Mouse (Mus musculus) thymus, adult 2 months (tissue): ENCODE measurements around the gene Fam184a.

Experiments
- CTCF ChIP-seq: fragments of 200-500 bp; IDR thresholded peaks from 2 replicates; pipeline ENCODE4 v1.5.1; 2012; ENCODE audit warnings: mild to moderate bottlenecking, control low read depth, low read length, moderate library complexity, borderline replicate concordance; ENCODE audit not compliant: control insufficient read depth, poor library complexity, insufficient read depth; ENCODE audit errors: extremely low read depth
- POLR2A ChIP-seq: fragments of 200-500 bp; IDR thresholded peaks from 2 replicates; pipeline ENCODE4 v1.6.1; 2012; ENCODE audit warnings: mild to moderate bottlenecking, low read length, control low read depth, moderate library complexity; ENCODE audit not compliant: control insufficient read depth, poor library complexity, insufficient read depth; ENCODE audit errors: extremely low read depth

DNA sequence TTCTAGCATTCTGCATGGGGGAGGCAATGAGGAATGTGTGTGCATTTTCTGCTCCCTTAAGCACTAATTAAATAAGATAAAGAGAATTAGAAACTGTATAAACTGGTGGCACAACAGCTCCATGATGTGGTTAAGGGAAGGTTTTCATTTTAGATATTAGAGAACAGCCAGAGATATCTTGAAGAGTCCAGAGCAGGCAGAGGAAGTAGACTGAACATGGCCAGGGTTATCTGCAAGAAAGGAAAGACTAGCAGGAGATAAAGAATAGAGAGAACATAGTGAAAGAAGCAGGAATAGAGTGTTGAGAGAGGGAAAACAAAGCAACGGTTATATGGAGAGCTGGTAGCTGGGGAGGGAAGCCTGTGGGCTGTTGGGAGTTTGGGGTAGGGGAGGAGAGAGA, 1.8 kb upstream of the Fam184a start:
- no peak for TF ChIP-seq POLR2A
- TF ChIP-seq CTCF: no peak
